Mouse (Mus musculus): ENCODE data around the gene Kmt2c.

DNA sequence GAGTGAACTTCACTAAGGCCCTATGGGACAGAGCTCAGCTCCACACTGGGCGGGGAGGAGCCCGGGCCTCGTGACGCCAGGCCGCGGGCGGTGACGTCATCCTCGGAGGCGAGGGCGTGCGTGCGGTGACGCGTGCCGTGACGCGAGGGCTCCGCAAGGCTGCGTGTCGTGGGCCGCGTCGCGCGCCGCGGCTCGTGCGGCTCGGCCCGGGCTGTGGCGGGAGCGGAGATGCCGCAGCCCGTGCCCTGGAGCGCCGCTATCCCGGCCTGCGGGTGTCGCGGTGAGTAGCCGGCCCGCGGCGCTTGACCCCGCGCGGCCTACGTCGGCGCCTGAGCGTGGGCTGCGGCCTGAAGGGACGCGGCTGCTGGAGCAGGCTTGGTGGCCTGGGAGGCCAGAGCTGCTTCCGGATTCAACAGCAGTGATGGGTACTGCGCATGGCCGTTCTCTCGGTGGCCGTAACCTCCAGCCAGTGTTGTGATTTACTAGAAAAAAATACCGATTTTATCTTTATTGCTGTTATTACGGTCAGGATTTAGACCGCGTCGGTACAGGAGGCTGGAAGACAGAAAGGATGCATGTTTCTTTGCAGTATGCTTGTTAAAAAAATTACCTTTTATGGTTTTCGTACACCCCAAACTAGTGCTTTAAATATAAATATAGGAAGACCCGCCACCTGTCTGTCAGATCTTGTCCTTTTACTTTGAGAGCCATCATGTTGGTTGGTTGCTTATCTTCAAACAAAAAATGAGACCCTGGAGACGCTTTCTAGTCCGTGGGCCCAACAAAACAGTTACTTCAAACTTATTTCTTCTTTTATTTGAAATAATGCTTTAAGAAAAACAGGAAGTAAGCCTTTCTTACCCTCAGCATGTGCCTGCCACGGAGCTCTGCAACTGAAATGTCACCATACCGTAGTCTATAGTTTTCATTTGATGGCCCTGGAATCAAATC, 275.6 kb downstream of the Kmt2c start, which contains the start of gene E130116L18Rik:
- TF ChIP-seq CTCF (IDR thresholded peaks at IDR 0.05; ENCODE audit: extremely low read depth, insufficient read depth, insufficient read length, insufficient replicate concordance) (no peak), POLR2A (IDR thresholded peaks at IDR 0.05; ENCODE audit: low read depth, low read length) (peak; percentile 41)
